Mouse (Mus musculus) E14TG2a.4 (cell line): ENCODE measurements around the gene Gm37240.

ENCODE experiments used
- CTCF ChIP-seq: conservative IDR thresholded peaks from 2 replicates; pipeline ENCODE4 v1.5.1; 2014; ENCODE audit warnings: low read length
- NANOG ChIP-seq: IDR thresholded peaks from 2 replicates; pipeline ENCODE4 v1.6.1; 2014; ENCODE audit warnings: borderline replicate concordance, low read length, mixed read lengths
- POU5F1 ChIP-seq: IDR thresholded peaks from 2 replicates; pipeline ENCODE4 v1.6.1; 2014; ENCODE audit warnings: low read length, borderline replicate concordance

DNA sequence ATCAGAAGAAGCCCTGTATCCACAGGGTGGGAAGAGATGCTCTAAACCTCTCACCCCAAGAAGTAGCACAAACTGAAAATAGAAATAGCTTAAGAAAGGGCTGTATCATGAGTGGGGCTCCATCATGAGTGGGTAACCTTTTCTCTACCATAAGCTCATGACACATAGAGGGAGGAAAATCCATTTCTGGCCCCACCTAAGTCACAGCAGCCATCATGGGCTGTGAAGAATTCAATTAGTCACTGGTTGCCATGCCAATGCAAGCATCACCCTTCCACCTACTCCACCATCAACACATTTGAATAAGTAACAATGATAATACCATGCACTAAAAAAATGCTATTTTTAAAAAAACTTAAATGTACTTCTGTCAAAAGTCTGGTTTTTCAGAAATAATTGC, 867.2 kb downstream of the Gm37240 start:
- TF ChIP-seq CTCF (no peak), NANOG (no peak), POU5F1 (no peak)
